Mouse (Mus musculus): ENCODE data around the gene Bloc1s1. TPM values are rescaled to one million over a fixed set of nuclear protein-coding genes. Genes with fewer than 3 reads are reported as not detected.

Bloc1s1 gene
- polyA plus RNA-seq, 1 experiment from 2014 or later: 249 TPM

GRCm38 (mm10) chr10:128958340-128958739 lies 34.5 kb upstream of the Bloc1s1 start:
- DNase-seq: no peak

DNA sequence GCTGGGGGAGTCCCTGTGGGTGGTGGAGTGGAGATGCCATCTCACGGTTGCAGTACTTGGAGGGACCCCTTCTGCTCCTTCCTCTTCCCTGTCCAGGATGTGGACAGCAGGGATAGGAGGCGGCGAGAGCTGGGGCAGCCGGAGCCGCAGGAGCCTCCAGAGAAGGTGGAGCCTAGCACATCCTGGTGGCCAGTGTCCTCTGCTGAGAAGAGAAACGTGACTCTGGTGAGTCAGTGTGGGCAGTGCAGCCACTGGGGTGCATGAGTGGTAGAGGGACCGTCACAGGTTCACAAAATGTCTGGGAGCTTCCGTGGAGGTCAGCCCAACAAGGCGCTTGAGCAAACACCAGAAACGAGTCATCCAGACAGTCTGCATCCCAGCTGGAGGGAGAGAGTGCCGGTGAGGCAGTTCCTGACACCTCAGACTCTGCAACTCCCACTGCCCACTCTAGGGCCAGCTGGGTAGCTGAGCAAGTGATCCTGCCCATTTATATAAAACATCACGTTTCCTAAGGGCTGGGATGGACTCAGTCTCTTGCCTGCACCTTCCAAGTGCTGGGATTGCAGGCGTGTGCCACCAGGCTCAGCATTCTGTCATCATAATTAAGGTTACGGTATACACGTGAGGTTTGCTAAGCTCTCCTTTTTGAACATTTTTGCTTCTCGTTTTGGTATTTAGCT lies 26.5 kb upstream of the Bloc1s1 start:
- Histone ChIP-seq H3K4me1 (ENCODE audit: control insufficient read depth, insufficient read depth, low read length) (no peaks in the 10 kb centered on the region), H3K9me3 (ENCODE audit: control insufficient read depth, low read length) (no peaks in the 10 kb centered on the region), H3K4me2 (ENCODE audit: low read length) (no peak overlapping the region), H3K27me3 (ENCODE audit: control insufficient read depth, insufficient read depth, low read length) (no peaks in the 10 kb centered on the region), H3K36me3 (ENCODE audit: control insufficient read depth, insufficient read depth, low read length) (no peaks in the 10 kb centered on the region), H3K9ac (replicated peaks; ENCODE audit: low read length) (no peak overlapping the region), H3K27ac (replicated peaks; ENCODE audit: low read depth, low read length) (no peak overlapping the region), H3K4me3 (replicated peaks; ENCODE audit: low read depth, low read length) (no peak overlapping the region)
- ATAC-seq (ENCODE audit: low FRiP score, low TSS enrichment) (no peak), DNase-seq (no peak)
- 74% methylated on average over 16 of the region's 16 CpGs for WGBS

More at GRCm38 (mm10) chr10:128958340-128958739, 34.5 kb upstream of the Bloc1s1 start:
- WGBS: 78% methylated on average over 10 of the region's 10 CpGs
- no peaks in the 10 kb centered on the region for H3K9me3 ChIP-seq (ENCODE audit: control insufficient read depth, low read length)
- no peaks in the 10 kb centered on the region for H3K27me3 ChIP-seq (ENCODE audit: control insufficient read depth, insufficient read depth, low read length)
- no peak overlapping the region for H3K4me3 ChIP-seq (replicated peaks; ENCODE audit: low read depth, low read length)
- no peak for ATAC-seq (ENCODE audit: low FRiP score, low TSS enrichment)
- H3K9ac ChIP-seq (replicated peaks; ENCODE audit: low read length): no peak overlapping the region
- no peak overlapping the region for H3K4me2 ChIP-seq (ENCODE audit: low read length)
- no peak overlapping the region for H3K27ac ChIP-seq (replicated peaks; ENCODE audit: low read depth, low read length)
- H3K4me1 ChIP-seq (ENCODE audit: control insufficient read depth, insufficient read depth, low read length): no peaks in the 10 kb centered on the region
- no peaks in the 10 kb centered on the region for H3K36me3 ChIP-seq (ENCODE audit: control insufficient read depth, insufficient read depth, low read length)

DNA sequence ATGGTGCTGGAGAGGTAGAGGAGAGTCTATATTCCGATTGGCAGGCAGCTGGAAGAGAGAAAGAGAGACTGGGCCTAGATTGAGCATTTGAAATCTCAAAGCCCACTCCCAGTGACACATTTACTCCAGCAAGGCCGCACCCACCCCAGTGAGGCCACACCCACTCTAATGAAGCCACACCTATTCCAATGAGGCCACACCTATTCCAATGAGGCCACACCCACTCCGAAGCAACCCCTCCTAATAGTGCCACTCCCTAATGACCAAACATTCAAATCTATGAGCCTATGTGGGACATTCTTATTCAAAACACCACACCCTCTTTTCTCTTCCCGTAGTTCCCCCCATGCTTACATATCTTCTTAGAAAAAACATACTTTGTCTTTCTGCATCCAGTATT lies 23.7 kb upstream of the Bloc1s1 start:
- Histone ChIP-seq H3K4me1 (ENCODE audit: control insufficient read depth, insufficient read depth, low read length) (no peaks in the 10 kb centered on the region), H3K9ac (replicated peaks; ENCODE audit: low read length) (no peak overlapping the region), H3K9me3 (ENCODE audit: control insufficient read depth, low read length) (no peaks in the 10 kb centered on the region), H3K4me3 (replicated peaks; ENCODE audit: low read depth, low read length) (no peak overlapping the region), H3K4me2 (ENCODE audit: low read length) (no peak overlapping the region), H3K36me3 (ENCODE audit: control insufficient read depth, insufficient read depth, low read length) (no peaks in the 10 kb centered on the region), H3K27me3 (ENCODE audit: control insufficient read depth, insufficient read depth, low read length) (no peaks in the 10 kb centered on the region), H3K27ac (replicated peaks; ENCODE audit: low read depth, low read length) (no peak overlapping the region)
- ATAC-seq (ENCODE audit: low FRiP score, low TSS enrichment) (no peak), DNase-seq (no peak)
- 84% methylated on average over 4 of the region's 4 CpGs for WGBS

- no peak overlapping the region for H3K9ac ChIP-seq (replicated peaks; ENCODE audit: low read length)
- no peaks in the 10 kb centered on the region for H3K9me3 ChIP-seq (ENCODE audit: control insufficient read depth, low read length)
- no peak overlapping the region for H3K4me2 ChIP-seq (ENCODE audit: low read length)
- ATAC-seq (ENCODE audit: low FRiP score, low TSS enrichment) (no peak), DNase-seq (peak; percentile 15)
- H3K4me3 ChIP-seq (replicated peaks; ENCODE audit: low read depth, low read length): no peak overlapping the region
- no peak overlapping the region for H3K27ac ChIP-seq (replicated peaks; ENCODE audit: low read depth, low read length)
- H3K4me1 ChIP-seq (ENCODE audit: control insufficient read depth, insufficient read depth, low read length): no peaks in the 10 kb centered on the region
- H3K27me3 ChIP-seq (ENCODE audit: control insufficient read depth, insufficient read depth, low read length): no peaks in the 10 kb centered on the region
- no peaks in the 10 kb centered on the region for H3K36me3 ChIP-seq (ENCODE audit: control insufficient read depth, insufficient read depth, low read length)
- WGBS: 22% methylated on average over 3 of the region's 3 CpGs
Observed at GRCm38 (mm10) chr10:128945675-128946074, 21.8 kb upstream of the Bloc1s1 start.

DNA sequence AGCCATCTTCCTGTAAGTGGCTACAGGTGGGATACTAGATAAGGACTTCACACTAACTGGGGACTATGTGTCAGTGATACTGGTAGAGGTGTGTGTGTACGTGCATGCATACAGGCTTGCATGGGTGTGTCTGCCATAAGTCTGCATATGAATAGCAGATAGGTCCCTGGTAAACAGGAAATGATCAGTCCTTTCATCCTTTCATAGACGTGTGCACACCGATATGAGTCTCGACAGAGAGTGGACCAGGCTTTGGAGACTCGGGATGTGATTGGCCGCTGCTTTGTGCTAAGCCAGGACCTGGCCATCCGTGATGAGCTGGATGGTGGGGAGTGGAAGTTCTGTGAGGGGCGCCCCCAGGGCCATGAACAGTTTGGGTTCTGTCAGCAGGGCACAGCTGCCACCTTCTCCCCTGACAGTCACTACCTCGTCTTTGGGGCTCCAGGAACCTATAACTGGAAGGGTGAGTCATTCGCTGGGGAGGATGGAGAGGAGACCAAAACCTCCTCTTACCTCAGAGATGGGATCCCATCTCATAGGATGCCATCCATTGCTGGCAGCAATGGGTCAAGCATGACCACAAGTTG lies 16.7 kb upstream of the Bloc1s1 start:
- no peak overlapping the region for H3K27ac ChIP-seq (replicated peaks; ENCODE audit: low read depth, low read length)
- no peak overlapping the region for H3K9ac ChIP-seq (replicated peaks; ENCODE audit: low read length)
- no peaks in the 10 kb centered on the region for H3K4me1 ChIP-seq (ENCODE audit: control insufficient read depth, insufficient read depth, low read length)
- H3K9me3 ChIP-seq (ENCODE audit: control insufficient read depth, low read length): no peaks in the 10 kb centered on the region
- H3K4me2 ChIP-seq (ENCODE audit: low read length): no peak overlapping the region
- H3K36me3 ChIP-seq (ENCODE audit: control insufficient read depth, insufficient read depth, low read length): no peaks in the 10 kb centered on the region
- H3K27me3 ChIP-seq (ENCODE audit: control insufficient read depth, insufficient read depth, low read length): 0 out of 2 replicates have a peak, but pooled peaks cover 4% of the 10 kb centered on the region
- no peak for DNase-seq
- WGBS: 82% methylated on average over 10 of the region's 10 CpGs
- H3K4me3 ChIP-seq (replicated peaks; ENCODE audit: low read depth, low read length): no peak overlapping the region
- no peak for ATAC-seq (ENCODE audit: low FRiP score, low TSS enrichment)

- no peaks in the 10 kb centered on the region for H3K36me3 ChIP-seq (ENCODE audit: control insufficient read depth, insufficient read depth, low read length)
- ATAC-seq (ENCODE audit: low FRiP score, low TSS enrichment) (no peak), DNase-seq (no peak)
- H3K9me3 ChIP-seq (ENCODE audit: control insufficient read depth, low read length): no peaks in the 10 kb centered on the region
- no peak overlapping the region for H3K9ac ChIP-seq (replicated peaks; ENCODE audit: low read length)
- peaks cover 19% of the 10 kb centered on the region for H3K27me3 ChIP-seq (ENCODE audit: control insufficient read depth, insufficient read depth, low read length)
- WGBS: 69% methylated on average over 5 of the region's 5 CpGs
- no peak overlapping the region for H3K27ac ChIP-seq (replicated peaks; ENCODE audit: low read depth, low read length)
- no peaks in the 10 kb centered on the region for H3K4me1 ChIP-seq (ENCODE audit: control insufficient read depth, insufficient read depth, low read length)
- H3K4me2 ChIP-seq (ENCODE audit: low read length): no peak overlapping the region
- no peak overlapping the region for H3K4me3 ChIP-seq (replicated peaks; ENCODE audit: low read depth, low read length)
Observed at GRCm38 (mm10) chr10:128938974-128939373, 15.1 kb upstream of the Bloc1s1 start.

GRCm38 (mm10) chr10:128938457-128938856 lies 14.6 kb upstream of the Bloc1s1 start:
- DNase-seq: no peak
- 77% methylated on average over 9 of the region's 9 CpGs for WGBS

DNA sequence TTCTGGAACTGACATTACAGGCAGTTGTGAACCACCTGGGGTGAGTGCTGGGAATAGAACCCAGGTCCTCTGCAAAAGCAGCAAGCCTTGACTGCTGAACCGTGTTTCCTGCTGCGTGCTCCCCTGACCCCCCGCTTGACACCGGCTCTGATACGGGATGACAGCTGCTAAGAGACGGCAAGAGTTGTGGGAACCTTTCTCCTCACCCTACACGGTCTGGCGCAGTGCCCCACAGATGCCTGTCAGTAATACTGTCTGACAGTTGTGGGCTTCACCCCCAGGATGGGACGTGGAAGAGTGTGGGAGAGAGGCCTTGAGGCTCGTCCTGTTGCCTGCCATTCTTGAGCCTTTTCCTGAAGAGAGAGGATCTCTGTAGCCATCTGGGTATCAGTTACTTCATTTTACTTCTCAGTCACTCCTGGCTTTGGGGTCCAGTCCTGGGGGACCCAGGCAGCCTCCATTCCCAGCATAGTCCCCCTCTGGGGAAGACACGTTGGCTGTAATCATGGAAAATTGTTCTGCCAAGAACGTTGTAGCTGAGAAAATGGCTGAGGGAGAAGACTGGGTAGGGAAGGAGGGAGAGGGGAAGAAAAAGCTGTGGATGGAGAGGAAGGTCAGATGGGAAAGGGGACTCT lies 14.0 kb upstream of the Bloc1s1 start:
- Histone ChIP-seq H3K4me1 (ENCODE audit: control insufficient read depth, insufficient read depth, low read length) (peaks cover 7% of the 10 kb centered on the region), H3K4me2 (ENCODE audit: low read length) (no peak overlapping the region), H3K4me3 (replicated peaks; ENCODE audit: low read depth, low read length) (no peak overlapping the region), H3K27ac (replicated peaks; ENCODE audit: low read depth, low read length) (no peak overlapping the region), H3K9me3 (ENCODE audit: control insufficient read depth, low read length) (no peaks in the 10 kb centered on the region), H3K27me3 (ENCODE audit: control insufficient read depth, insufficient read depth, low read length) (peaks cover 25% of the 10 kb centered on the region), H3K36me3 (ENCODE audit: control insufficient read depth, insufficient read depth, low read length) (no peaks in the 10 kb centered on the region), H3K9ac (replicated peaks; ENCODE audit: low read length) (no peak overlapping the region)
- WGBS: 74% methylated on average over 12 of the region's 12 CpGs
- DNase-seq (no peak), ATAC-seq (ENCODE audit: low FRiP score, low TSS enrichment) (no peak)

More at GRCm38 (mm10) chr10:128938457-128938856, 14.6 kb upstream of the Bloc1s1 start:
- ATAC-seq (ENCODE audit: low FRiP score, low TSS enrichment): no peak
- Histone ChIP-seq H3K9ac (replicated peaks; ENCODE audit: low read length) (no peak overlapping the region), H3K4me1 (ENCODE audit: control insufficient read depth, insufficient read depth, low read length) (peaks cover 4% of the 10 kb centered on the region), H3K4me3 (replicated peaks; ENCODE audit: low read depth, low read length) (no peak overlapping the region), H3K27ac (replicated peaks; ENCODE audit: low read depth, low read length) (no peak overlapping the region), H3K27me3 (ENCODE audit: control insufficient read depth, insufficient read depth, low read length) (peaks cover 19% of the 10 kb centered on the region), H3K9me3 (ENCODE audit: control insufficient read depth, low read length) (no peaks in the 10 kb centered on the region), H3K36me3 (ENCODE audit: control insufficient read depth, insufficient read depth, low read length) (no peaks in the 10 kb centered on the region), H3K4me2 (ENCODE audit: low read length) (no peak overlapping the region)
